Mouse (Mus musculus) heart, adult 2 months (tissue): ENCODE results near the gene Evx2.

Source experiments
- CTCF ChIP-seq: fragments of 200-600 bp; IDR thresholded peaks from 2 replicates; pipeline ENCODE4 v1.8.1; 2022; ENCODE audit warnings: antibody characterized with exemption, mild to moderate bottlenecking, moderate library complexity
- POLR2A ChIP-seq: fragments of 200-500 bp; IDR thresholded peaks from 2 replicates; pipeline ENCODE4 v1.6.1; 2011; ENCODE audit warnings: mild to moderate bottlenecking, low read depth, low read length, control low read depth; ENCODE audit not compliant: insufficient read depth

GRCm38 (mm10) chr2:74666411-74666810, 7.1 kb upstream of the Evx2 start:
- no peak for TF ChIP-seq POLR2A
- TF ChIP-seq CTCF = no peak
